ENCODE assay signal across 26 mouse cellular contexts in the genomic region with DNA sequence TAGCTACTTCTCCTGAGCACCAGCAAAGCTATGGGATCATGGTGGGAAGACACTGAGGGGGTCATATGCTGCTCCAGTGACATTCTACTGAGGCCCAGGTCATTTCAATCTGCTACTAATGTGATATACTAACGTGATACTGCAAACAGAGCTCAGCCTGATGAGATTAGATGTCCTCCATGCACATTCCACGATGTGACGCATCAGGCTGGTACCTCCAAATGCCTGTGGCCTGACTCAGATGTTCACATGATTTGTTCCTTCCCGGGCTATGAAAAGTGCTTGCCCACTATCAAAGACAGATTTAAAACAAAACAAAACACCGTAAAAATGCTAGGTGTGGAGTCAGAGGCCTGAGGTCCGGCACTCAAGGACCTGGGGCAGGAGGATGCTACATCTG.
DNase-seq lines count a peak whose midpoint lies in the region; ATAC-seq and TF ChIP-seq lines count a peak whose summit lies in the region.
"Had no signal": no experiment of that assay in that cellular context is flagged by ENCODE, and none has a peak within 500 bp of the region (broad histone marks: within the 10 kb centered on the region; RNA-seq: fewer than 3 reads in every experiment).

No protein-coding gene starts in this region.

- 37% methylated on average over 6 of the region's 6 CpGs for WGBS in heart, embryonic 13.5 days
- WGBS in kidney, postnatal 0 days = 34% methylated on average over 6 of the region's 6 CpGs
- WGBS in kidney, adult 2 months = 30% methylated on average over 6 of the region's 6 CpGs

- peaks cover 36% of the 10 kb centered on the region for H3K4me1 ChIP-seq in heart, embryonic 13.5 days
- H3K4me1 ChIP-seq in kidney, postnatal 0 days (replicated peaks; ENCODE audit: insufficient read depth, low read length) = no peaks in the 10 kb centered on the region
- peaks cover 10% of the 10 kb centered on the region for H3K4me1 ChIP-seq in kidney, adult 2 months (ENCODE audit: control insufficient read depth, insufficient read depth, low read length)
- H3K4me1 ChIP-seq: embryonic facial prominence, embryonic 12.5 days; hindbrain, embryonic 10.5 days; limb, embryonic 10.5 days; neural tube, embryonic 12.5 days had no signal

- H3K36me3 ChIP-seq in heart, embryonic 13.5 days = peaks cover 39% of the 10 kb centered on the region
- H3K36me3 ChIP-seq in kidney, postnatal 0 days (ENCODE audit: insufficient read depth, low read length) = no peaks in the 10 kb centered on the region
- H3K36me3 ChIP-seq in kidney, adult 2 months (ENCODE audit: control insufficient read depth, insufficient read depth, low read length) = no peaks in the 10 kb centered on the region
- peaks cover 4% of the 10 kb centered on the region for H3K36me3 ChIP-seq in myocyte (ENCODE audit: control insufficient read depth, insufficient read depth)
- H3K36me3 ChIP-seq: embryonic facial prominence, embryonic 12.5 days; limb, embryonic 10.5 days; neural tube, embryonic 12.5 days had no signal

- no peak overlapping the region for H3K4me3 ChIP-seq in heart, embryonic 13.5 days
- no peak overlapping the region for H3K4me3 ChIP-seq in kidney, postnatal 0 days (replicated peaks; ENCODE audit: low read depth, low read length)
- H3K4me3 ChIP-seq in kidney, adult 2 months (ENCODE audit: insufficient read depth, low read depth, low read length) = no peak overlapping the region
- no peak overlapping the region for H3K4me3 ChIP-seq in myocyte
- H3K4me3 ChIP-seq: embryonic facial prominence, embryonic 12.5 days; hindbrain, embryonic 10.5 days; left cerebral cortex, adult 2 months; limb, embryonic 10.5 days; neural tube, embryonic 12.5 days had no signal

- no peaks in the 10 kb centered on the region for H3K27me3 ChIP-seq in heart, embryonic 13.5 days (replicated peaks)
- H3K27me3 ChIP-seq in kidney, postnatal 0 days (ENCODE audit: insufficient read depth, low read length) = no peaks in the 10 kb centered on the region
- no peaks in the 10 kb centered on the region for H3K27me3 ChIP-seq in kidney, adult 2 months (replicated peaks; ENCODE audit: control insufficient read depth, insufficient read depth, low read length)
- no peaks in the 10 kb centered on the region for H3K27me3 ChIP-seq in myocyte (ENCODE audit: control insufficient read depth, insufficient read depth, insufficient read length)
- H3K27me3 ChIP-seq: embryonic facial prominence, embryonic 12.5 days; neural tube, embryonic 12.5 days had no signal

- peaks cover 73% of the 10 kb centered on the region for H3K79me2 ChIP-seq in myocyte (ENCODE audit: control insufficient read depth, insufficient read depth)

- H3ac ChIP-seq in myocyte (ENCODE audit: control insufficient read depth, insufficient read length) = no peak overlapping the region

- DNase-seq in heart, adult 18-20 months = no peak
- DNase-seq in kidney, postnatal 0 days (ENCODE audit: low spot score) = no peak
- no peak for DNase-seq in kidney, adult 2 months
- DNase-seq in Muller cell, postnatal 12 days (ENCODE audit: inconsistent ontology term) = peak; percentile 52
- DNase-seq: cerebellum, adult 11 months; cerebellum, postnatal 10 days; gastrocnemius, postnatal 14 days; kidney, postnatal 36 days; layer of hippocampus, adult 9-11 months; liver, postnatal 0 days; lung, postnatal 4 days; right cerebral cortex, adult 18-20 months; thymus, postnatal 14 days had no signal

- no peak for TF ChIP-seq CTCF in kidney, postnatal 0 days (IDR thresholded peaks at IDR 0.05; ENCODE audit: low read depth)
- no peak for TF ChIP-seq CTCF in kidney, adult 2 months (conservative IDR thresholded peaks at IDR 0.05; ENCODE audit: insufficient read depth, insufficient read length, low read depth, low read length)

- H3K9ac ChIP-seq in heart, embryonic 13.5 days = no peak overlapping the region
- H3K9ac ChIP-seq in kidney, postnatal 0 days (ENCODE audit: low read depth, low read length) = no peak overlapping the region
- H3K9ac ChIP-seq: embryonic facial prominence, embryonic 12.5 days; liver, postnatal 0 days; neural tube, embryonic 12.5 days had no signal

- ATAC-seq in heart, embryonic 13.5 days (ENCODE audit: extremely low read depth, insufficient number of reproducible peaks, low FRiP score, low TSS enrichment) = no peak
- no peak for ATAC-seq in kidney, postnatal 0 days (replicated peaks; ENCODE audit: low FRiP score, low read depth)
- ATAC-seq in megakaryocyte progenitor cell, adult 5-6 weeks (replicated peaks; ENCODE audit: poor library complexity) = no peak
- ATAC-seq: activated CD4-positive, CD25-positive, alpha-beta regulatory T cell, adult 4 months; forebrain, embryonic 14.5 days; hindbrain, postnatal 0 days; intestine, postnatal 0 days; liver, postnatal 0 days had no signal

- peak overlapping the region; percentile 58; the same call in 1 of the 2 replicates for H3K27ac ChIP-seq in heart, embryonic 13.5 days (replicated peaks)
- H3K27ac ChIP-seq in kidney, postnatal 0 days = peak overlapping the region; percentile 22; the same call in 1 of the 2 replicates
- H3K27ac ChIP-seq in kidney, adult 2 months (ENCODE audit: insufficient read depth, low read depth, low read length) = no peak overlapping the region
- H3K27ac ChIP-seq: embryonic facial prominence, embryonic 12.5 days; hindbrain, embryonic 10.5 days; hindbrain, postnatal 0 days; left cerebral cortex, adult 2 months; limb, embryonic 10.5 days; neural tube, embryonic 12.5 days had no signal

- no peak for TF ChIP-seq POLR2A in kidney, adult 2 months (IDR thresholded peaks at IDR 0.05; ENCODE audit: low read depth, low read length)
- TF ChIP-seq POLR2A in myocyte (IDR thresholded peaks at IDR 0.05; ENCODE audit: insufficient read length, low read depth) = no peak

- no peak overlapping the region for H3K4me2 ChIP-seq in heart, embryonic 13.5 days
- H3K4me2 ChIP-seq in kidney, postnatal 0 days (ENCODE audit: low read length) = no peak overlapping the region
- peak overlapping the region; percentile 81 for H3K4me2 ChIP-seq in myocyte (ENCODE audit: low read depth)
- H3K4me2 ChIP-seq: embryonic facial prominence, embryonic 12.5 days; midbrain, embryonic 11.5 days; neural tube, embryonic 12.5 days had no signal

- H3K9me3 ChIP-seq in heart, embryonic 13.5 days = 0 out of 2 replicates have a peak, but pooled peaks cover 3% of the 10 kb centered on the region
- no peaks in the 10 kb centered on the region for H3K9me3 ChIP-seq in kidney, postnatal 0 days (replicated peaks; ENCODE audit: low read length)
- H3K9me3 ChIP-seq: hindbrain, embryonic 10.5 days; limb, embryonic 10.5 days; neural tube, embryonic 12.5 days had no signal

TF ChIP-seq in myocyte, 11 proteins besides CTCF, POLR2A, EP300 and RAD21:
- TF ChIP-seq MYOG (IDR thresholded peaks at IDR 0.05; ENCODE audit: control insufficient read depth in 1 of 3, insufficient read depth in 1 of 3, insufficient read length in 2 of 3, low read depth in 2 of 3) (no peak), USF1 (IDR thresholded peaks at IDR 0.05; ENCODE audit: low read depth) (peak; percentile 75), SRF (IDR thresholded peaks at IDR 0.05; ENCODE audit: control insufficient read depth, insufficient read length, low read depth) (no peak), MYOD1 (IDR thresholded peaks at IDR 0.05; ENCODE audit: control insufficient read depth in 1 of 3, insufficient read length in 2 of 3, low read depth in 2 of 3) (peak in 1 of 3 experiments; percentile 18), REST (IDR thresholded peaks at IDR 0.05; ENCODE audit: insufficient read depth, insufficient read length) (no peak)
